Mouse (Mus musculus): ENCODE data around the gene Card11.
A peak's percentile ranks its signal among the peaks of the same experiment; 100 is the strongest.

The Card11 gene

GRCm38 (mm10) chr5:140852435-140852996 lies 147.9 kb downstream of the Card11 start:
- DNase-seq (ENCODE audit: low spot score in 2 of 2), result no peak

- peak in 1 of 2 experiments; percentile 34 for DNase-seq (ENCODE audit: low spot score in 2 of 2)
These were observed 153.1 kb downstream of the Card11 start for GRCm38 (mm10) chr5:140847300-140847729.

GRCm38 (mm10) chr5:140841942-140842341 lies 158.4 kb downstream of the Card11 start:
- DNase-seq (ENCODE audit: low spot score in 2 of 2), result no peak

GRCm38 (mm10) chr5:140831064-140831431 lies 169.3 kb downstream of the Card11 start:
- DNase-seq (ENCODE audit: low spot score in 2 of 2), result no peak

- DNase-seq (ENCODE audit: low spot score in 2 of 2), result peak; percentile 98 to 99
These were observed 169.9 kb downstream of the Card11 start, which contains the start of gene Gna12 for GRCm38 (mm10) chr5:140830314-140831063. Gene Gna12 (minus strand): TSS chr5:140830431.

- peak; percentile 44 to 45 for DNase-seq (ENCODE audit: low spot score in 2 of 2)
These were observed 170.5 kb downstream of the Card11 start for GRCm38 (mm10) chr5:140829911-140830294.

GRCm38 (mm10) chr5:140829081-140829910 lies 171.1 kb downstream of the Card11 start:
- no peak for DNase-seq (ENCODE audit: low spot score in 2 of 2)

- DNase-seq (ENCODE audit: low spot score in 2 of 2), result no peak
These were observed 172.0 kb downstream of the Card11 start for GRCm38 (mm10) chr5:140828363-140828762.

GRCm38 (mm10) chr5:140827896-140828295 lies 172.5 kb downstream of the Card11 start:
- no peak for DNase-seq (ENCODE audit: low spot score in 2 of 2)

- no peak for DNase-seq (ENCODE audit: low spot score in 2 of 2)
These were observed 173.0 kb downstream of the Card11 start for GRCm38 (mm10) chr5:140827413-140827812.

GRCm38 (mm10) chr5:140826796-140827195 lies 173.6 kb downstream of the Card11 start:
- no peak for DNase-seq (ENCODE audit: low spot score in 2 of 2)

GRCm38 (mm10) chr5:140826118-140826517 lies 174.3 kb downstream of the Card11 start:
- no peak for DNase-seq (ENCODE audit: low spot score in 2 of 2)

GRCm38 (mm10) chr5:140824126-140824525 lies 176.3 kb downstream of the Card11 start:
- no peak for DNase-seq (ENCODE audit: low spot score in 2 of 2)

- no peak for DNase-seq (ENCODE audit: low spot score in 2 of 2)
These were observed 177.0 kb downstream of the Card11 start for GRCm38 (mm10) chr5:140823386-140823785.

Measured in right cerebral cortex, postnatal 36 days (tissue).